Mouse (Mus musculus): Measurements from ENCODE around the gene Mt4. TPM values are rescaled to one million over a fixed set of nuclear protein-coding genes. Genes with fewer than 3 reads are reported as not detected.
"Not testable (repeated sequence)": the region's sequence is repeated elsewhere in the genome, so short reads cannot be mapped to it uniquely, and the experiment has no call there.

Gene Mt4
- polyA plus RNA-seq, 1 experiment: 0.35 TPM

GRCm38 (mm10) chr8:94130126-94130525 is 6.9 kb upstream of the Mt4 start:
- WGBS: 94% methylated on average over 4 of the region's 4 CpGs
- DNase-seq (ENCODE audit: low read depth, low spot score): no peak

DNA sequence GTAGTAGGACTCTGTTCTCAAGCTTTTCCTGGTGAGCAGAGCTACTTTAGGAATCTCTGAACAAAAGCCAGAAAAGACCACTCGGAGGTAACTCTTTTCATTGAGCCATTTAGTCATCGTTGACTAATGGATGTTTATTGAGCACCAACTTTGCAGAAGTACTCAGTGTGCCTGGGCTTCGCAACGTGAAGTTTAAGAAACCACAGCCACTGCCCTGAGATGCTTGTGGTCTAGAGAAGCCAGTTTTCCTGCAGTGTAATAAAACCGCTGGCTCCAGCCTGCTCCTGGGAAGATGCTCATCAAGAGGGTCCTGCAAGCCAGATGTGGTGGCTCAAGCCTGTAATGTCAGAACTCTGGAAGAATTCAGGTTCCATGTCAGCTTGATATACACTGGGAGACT is 4.9 kb upstream of the Mt4 start:
- no peak for DNase-seq (ENCODE audit: low read depth, low spot score)
- 58% methylated on average over 5 of the region's 5 CpGs for WGBS

- 29% methylated on average over 3 of the region's 3 CpGs for WGBS
- DNase-seq (ENCODE audit: low read depth, low spot score): not testable (repeated sequence)
Measured at GRCm38 (mm10) chr8:94134601-94135000, 2.4 kb upstream of the Mt4 start.

DNA sequence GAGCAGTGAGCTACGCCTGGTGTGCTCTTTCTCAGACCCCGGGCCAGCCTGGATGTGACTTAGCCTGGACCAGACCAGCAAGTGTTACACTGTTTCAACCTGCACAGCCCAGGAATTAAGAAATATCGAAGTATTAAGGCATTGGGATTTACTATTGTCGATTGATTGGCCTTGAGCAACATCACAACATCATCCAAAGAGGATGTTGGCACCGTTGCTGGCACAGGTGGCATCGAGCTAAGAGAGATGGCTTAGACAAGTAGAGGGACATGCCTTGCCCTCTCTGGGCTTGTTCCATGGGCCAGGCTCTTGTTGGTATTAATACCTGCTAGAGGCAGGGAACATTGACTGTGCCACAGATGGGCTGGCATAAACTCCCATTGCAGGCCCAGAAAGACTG is 1.4 kb upstream of the Mt4 start:
- no peak for DNase-seq (ENCODE audit: low read depth, low spot score)
- WGBS: 90% methylated on average over 6 of the region's 6 CpGs

- WGBS: 78% methylated on average over 7 of the region's 7 CpGs
- no peak for DNase-seq (ENCODE audit: low read depth, low spot score)
Measured at GRCm38 (mm10) chr8:94136192-94136591, 805 bp upstream of the Mt4 start.

- WGBS: 77% methylated on average over 4 of the region's 4 CpGs
Measured at GRCm38 (mm10) chr8:94140266-94140795, 3.3 kb downstream of the Mt4 start.

GRCm38 (mm10) chr8:94148236-94148635 is 11.2 kb downstream of the Mt4 start:
- DNase-seq (ENCODE audit: low read depth, low spot score): no peak
- WGBS: 36% methylated on average over 5 of the region's 5 CpGs

More at GRCm38 (mm10) chr8:94140266-94140795, 3.3 kb downstream of the Mt4 start:
- no peak for DNase-seq (ENCODE audit: low read depth, low spot score)

DNA sequence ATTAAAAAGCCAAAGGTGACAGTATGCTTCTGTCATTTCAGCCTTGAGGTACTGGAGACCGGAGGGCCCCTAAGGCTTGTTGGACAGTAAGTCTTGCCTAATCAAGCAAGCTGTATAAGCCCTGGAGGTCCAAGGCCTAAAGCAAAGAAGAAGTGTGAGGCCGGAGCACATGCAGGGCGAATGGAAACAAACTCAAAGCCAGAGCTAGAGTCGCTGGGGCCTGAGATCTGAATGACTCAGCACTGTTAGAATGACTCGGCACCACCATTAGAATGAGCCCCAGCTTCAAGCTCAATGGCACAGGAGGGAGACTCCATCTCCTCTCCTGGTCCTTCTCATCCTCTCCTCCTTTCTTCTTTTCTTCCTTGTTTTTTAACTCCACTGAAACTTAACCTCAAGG is 13.9 kb downstream of the Mt4 start:
- DNase-seq (ENCODE audit: low read depth, low spot score): no peak
- 80% methylated on average over 5 of the region's 5 CpGs for WGBS

- no peak for DNase-seq (ENCODE audit: low read depth, low spot score)
- WGBS: 6% methylated on average over 29 of the region's 29 CpGs
Measured at GRCm38 (mm10) chr8:94152513-94153300, 15.7 kb downstream of the Mt4 start, which contains the start of gene Mt3. Gene Mt3, plus strand, starts transcription at chr8:94152607.

DNA sequence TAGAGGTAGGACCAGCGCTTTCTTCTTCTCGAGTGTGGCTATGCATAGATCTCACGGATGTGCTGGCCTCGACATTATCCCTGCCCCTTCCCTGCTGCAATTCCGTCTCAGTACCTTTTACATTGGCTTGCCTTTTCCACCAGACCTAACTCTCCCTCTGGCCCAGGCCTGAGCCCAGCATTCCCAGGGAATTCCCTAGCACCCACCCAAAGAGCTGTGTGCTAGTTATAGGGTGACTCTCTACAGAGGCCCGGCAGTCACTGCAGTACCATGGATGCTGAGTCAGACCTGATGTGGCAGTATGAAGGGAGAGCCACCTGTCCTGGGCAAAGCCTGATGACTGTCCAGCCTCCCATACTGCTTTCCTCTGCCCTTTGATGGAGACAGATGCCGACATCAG is 16.5 kb downstream of the Mt4 start:
- 50% methylated on average over 7 of the region's 7 CpGs for WGBS

DNA sequence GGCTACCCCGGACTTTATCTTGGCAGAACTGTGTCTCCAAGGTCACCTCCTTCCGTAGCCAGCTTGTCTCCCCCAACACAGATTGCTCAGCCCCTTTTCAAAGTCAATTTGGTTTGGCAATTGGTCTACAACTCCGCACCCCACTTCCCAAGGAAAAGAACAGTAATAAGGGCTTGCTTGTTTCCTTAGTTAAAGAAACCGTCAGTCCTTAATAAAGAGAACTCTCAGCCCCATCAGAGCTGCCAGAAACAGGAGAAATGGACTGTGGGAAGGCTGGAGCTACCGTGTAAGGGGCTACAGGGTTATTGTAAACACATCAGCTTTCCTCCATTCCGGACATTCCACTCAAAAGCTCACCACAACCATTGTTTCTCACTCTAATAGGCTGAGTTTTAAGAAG is 17.5 kb downstream of the Mt4 start:
- WGBS: 50% methylated on average over 6 of the region's 6 CpGs
- DNase-seq (ENCODE audit: low read depth, low spot score): no peak

More for the DNA sequence above, 16.5 kb downstream of the Mt4 start:
- DNase-seq (ENCODE audit: low read depth, low spot score): no peak

GRCm38 (mm10) chr8:94156092-94156491 is 19.1 kb downstream of the Mt4 start:
- 52% methylated on average over 4 of the region's 4 CpGs for WGBS
- no peak for DNase-seq (ENCODE audit: low read depth, low spot score)

DNA sequence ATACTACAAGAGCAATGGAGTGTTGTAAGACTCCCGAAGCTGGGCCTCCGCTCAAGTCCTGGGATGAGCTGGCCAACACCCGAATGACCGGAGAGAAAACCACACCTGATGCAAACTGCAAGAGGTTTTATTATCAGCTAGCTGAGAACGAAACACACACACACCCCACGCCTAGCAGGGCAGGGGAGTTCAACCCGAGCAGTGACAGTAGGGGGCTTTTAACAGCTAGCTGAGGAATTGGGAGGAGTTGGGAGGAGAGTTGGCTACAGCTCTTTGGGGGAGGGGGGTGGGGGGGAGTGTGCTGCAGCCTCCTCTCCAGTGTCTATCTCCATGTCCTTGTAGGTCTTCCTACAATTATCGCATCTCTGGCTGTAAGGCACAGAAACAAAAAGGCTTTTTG is 28.8 kb downstream of the Mt4 start:
- 77% methylated on average over 8 of the region's 8 CpGs for WGBS
- not testable (repeated sequence) for DNase-seq (ENCODE audit: low read depth, low spot score)

- peak; percentile 85 for DNase-seq (ENCODE audit: low read depth, low spot score)
- WGBS: 3% methylated on average over 6 of the region's 6 CpGs
Measured at GRCm38 (mm10) chr8:94167244-94167643, 30.2 kb downstream of the Mt4 start.

DNA sequence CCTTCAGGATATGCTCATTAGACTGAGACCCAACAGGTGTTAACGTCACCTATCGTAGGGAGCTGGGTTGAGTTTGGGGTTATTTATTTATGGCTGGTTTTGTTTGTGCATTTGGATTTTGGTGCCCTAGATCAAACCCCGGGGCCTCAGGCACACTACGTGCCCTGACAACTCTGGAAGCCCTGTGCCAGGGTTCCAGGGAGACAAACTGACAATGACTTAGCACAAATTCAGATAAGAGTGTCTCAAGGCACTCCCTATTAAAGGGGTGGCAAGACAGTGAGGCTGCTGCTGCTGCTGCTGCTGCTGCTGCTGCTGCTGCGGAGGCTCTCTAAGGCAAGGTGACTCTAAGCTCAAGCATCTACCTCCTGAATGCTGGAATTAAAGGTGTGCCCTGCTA is 32.5 kb downstream of the Mt4 start:
- no peak for DNase-seq (ENCODE audit: low read depth, low spot score)
- 74% methylated on average over 5 of the region's 5 CpGs for WGBS

DNA sequence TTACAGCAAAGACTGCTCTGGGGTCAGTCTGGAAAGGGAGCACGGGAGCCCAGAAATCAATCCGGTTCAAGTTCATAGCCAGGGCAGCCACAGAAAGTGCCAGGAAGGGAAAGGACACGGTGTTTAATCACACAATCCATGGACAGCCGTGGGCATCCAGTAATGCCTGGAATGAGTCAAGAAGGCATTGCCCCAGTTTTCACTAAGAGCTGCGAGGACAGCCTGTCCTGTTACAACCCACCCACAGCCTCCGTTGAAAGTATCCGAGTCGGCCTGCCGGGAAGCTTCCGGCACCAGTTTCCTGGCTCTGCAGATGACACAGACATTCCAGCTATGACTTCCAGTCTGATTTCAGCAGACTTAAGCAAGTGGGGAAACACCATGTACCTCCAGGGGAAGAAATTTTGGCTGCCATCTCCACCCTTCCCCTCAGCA is 34.3 kb downstream of the Mt4 start:
- DNase-seq (ENCODE audit: low read depth, low spot score): no peak
- 61% methylated on average over 10 of the region's 10 CpGs for WGBS

DNA sequence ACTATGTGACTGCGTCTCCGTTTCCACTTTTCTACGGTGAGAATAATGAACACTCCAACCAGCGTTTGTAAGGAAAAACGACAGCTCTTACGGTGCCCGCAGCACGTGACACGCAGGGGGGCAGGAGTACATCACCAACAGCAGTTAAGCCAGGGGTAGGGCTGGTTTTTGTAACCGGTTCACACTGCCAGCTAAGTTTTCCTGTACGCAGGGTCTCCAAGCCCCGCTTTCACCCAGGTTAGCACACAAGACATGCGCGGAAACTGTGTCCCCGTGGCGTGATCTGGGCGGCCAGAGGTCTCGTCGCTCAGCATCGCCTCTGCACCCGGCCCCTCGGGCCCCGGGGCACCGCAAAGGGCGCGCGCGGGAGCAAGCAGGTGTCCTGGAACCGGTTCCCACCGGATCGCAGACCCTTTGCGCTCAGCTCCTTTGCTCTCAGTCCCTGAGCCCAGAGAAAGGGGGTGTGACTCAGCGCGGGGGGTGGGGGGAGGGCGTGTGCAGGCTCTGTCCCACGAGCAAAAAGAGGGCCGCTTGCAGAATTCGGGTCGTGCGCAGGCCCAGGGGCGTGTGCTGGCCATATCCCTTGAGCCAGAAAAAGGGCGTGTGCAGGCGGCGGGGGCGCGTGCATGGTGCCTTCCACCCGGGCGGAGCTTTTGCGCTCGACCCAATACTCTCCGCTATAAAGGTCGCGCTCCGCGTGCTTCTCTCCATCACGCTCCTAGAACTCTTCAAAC is 35.2 kb downstream of the Mt4 start, which contains the start of gene Mt2:
Gene Mt2 (plus strand): TSS at position 590 of the 734 bp plus-strand sequence.
- under 1% methylated on average over 56 of the region's 56 CpGs for WGBS
- DNase-seq (ENCODE audit: low read depth, low spot score): no peak

DNA sequence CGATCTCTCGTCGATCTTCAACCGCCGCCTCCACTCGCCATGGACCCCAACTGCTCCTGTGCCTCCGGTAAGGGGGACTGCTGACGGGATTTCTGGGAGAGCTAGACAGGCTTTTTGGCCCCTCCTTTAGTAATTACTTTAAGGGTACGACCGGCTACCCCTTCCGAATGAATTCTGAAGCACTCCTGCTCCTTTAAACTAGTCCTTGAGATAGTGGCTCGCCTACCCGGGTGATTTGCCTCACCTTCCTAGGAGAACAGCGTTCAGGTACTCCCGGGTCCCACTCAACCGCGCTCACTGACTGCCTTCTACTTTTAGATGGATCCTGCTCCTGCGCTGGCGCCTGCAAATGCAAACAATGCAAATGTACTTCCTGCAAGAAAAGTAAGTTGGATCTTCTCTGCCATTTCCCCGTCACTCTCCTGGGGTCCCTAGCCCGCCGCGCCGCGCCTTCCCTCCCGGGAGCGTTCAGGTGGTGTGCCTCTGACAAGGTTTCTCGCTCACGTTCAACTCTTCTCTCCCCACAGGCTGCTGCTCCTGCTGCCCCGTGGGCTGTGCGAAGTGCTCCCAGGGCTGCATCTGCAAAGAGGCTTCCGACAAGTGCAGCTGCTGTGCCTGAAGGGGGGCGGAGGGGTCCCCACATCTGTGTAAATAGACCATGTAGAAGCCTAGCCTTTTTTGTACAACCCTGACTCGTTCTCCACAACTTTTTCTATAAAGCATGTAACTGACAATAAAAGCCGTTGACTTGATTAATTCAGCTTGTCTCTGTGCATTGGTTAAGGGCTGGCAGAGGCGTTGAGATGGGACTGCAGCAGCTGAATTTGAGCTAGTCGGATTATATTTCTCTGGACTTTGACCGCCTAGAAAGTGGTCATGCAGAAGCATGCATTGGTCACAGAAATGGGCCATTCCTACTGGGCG is 36.1 kb downstream of the Mt4 start:
- WGBS: 3% methylated on average over 39 of the region's 39 CpGs
- no peak for DNase-seq (ENCODE audit: low read depth, low spot score)

GRCm38 (mm10) chr8:94173848-94174403 is 36.9 kb downstream of the Mt4 start:
- WGBS: 51% methylated on average over 11 of the region's 11 CpGs
- DNase-seq (ENCODE audit: low read depth, low spot score): no peak

Data from large intestine, adult 2 months (tissue).